Mouse (Mus musculus): ENCODE results near the gene S100z.

S100z gene

DNA sequence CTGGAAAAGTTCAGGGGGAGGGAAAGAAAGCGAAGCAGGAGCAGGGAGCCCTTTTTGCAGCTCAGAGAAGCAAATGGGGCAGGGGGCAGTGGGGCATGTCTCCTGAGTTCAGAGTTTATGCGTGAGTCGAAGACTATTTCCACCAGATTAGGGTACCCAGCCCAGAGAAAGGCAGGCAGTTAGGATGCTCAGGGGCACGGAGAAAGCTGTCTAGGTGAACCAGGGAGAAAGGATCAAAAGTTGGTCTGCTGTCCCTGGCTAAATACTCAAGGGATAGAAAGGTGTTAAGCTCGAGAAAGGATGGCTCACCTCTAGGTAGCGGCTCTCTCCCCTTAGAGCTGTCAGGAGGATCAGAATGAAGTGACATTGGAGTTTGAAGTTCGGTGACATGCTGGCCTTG is 34.2 kb downstream of the S100z start:
- no peak for DNase-seq

DNA sequence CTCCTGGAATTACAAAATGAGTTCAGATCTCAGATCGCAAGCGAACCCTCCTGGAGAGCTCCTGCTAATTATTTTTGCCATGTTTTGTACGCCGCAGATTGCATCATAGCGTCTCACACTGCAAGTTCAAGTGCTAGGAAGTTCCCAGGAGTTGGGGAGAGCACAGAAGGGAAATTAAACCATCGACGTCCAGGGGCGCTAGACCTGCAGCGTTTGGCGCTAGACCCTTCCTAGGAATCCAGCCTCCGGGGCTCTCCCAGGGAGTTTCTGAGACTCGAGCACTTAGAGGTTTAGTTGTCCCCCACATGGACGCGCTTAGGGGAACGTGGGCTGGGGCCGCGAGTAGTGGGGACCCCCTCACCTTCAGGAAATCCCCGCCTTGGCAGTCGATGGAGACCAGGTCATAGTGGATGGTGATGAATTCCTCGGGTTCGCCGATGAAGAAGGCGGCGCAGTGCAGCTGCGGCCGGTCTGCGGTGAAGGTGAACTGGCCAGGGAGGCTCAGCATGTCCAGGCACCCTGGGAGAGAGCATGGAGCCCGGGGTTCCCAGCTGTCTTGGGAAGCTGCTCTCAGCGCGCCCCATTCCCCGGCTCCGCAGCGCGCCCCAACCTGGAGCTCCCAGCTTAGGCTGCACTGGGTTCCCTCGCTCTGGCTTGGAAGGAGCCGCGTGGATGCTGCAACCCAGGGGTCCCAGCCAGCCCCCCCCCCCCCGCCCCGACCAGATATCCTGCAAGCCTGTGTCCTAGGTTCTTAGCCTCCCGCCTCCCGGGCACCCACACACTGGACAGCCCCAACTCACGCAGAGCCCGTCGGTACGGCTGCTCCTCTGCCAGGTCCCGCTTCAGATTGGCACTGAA is 34.9 kb downstream of the S100z start:
- peak; percentile 23 for DNase-seq

DNA sequence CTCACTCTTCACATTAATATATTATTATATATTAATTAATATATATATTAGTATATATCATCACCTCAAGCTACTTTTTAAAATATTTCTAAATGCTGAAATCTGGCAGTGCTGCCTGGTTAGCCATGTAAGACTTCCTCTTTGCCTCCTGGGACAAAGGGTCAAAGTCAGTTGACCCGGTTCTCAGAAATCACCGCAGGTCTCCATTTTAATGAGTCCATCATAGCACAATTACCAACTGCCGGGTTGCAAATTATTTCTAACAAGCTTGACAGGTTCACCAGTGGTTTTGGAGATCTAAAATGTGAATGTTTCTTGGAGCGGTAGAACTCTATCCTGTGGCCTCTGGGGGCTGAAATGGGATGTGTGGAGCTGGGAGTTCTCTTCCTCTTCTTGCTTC is 35.6 kb downstream of the S100z start:
- DNase-seq: no peak

DNA sequence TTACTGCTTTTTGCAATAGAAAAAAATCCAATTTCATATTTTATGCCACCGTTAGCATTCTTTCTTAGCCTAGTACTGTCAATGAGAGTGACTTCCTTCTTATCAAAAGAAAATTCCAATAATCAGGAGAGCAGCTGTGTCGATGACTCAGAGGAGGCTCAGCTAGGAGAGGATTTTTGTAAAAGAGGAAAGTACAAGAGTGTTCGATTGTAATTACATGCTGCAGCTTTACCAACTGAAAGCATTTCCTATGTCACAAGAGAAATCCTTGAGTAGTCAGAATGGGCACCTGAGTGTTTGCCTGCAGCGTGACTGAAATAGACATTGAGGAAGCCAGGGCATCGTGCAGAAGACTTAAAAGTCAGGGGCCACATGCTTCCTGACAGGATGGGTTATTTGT is 39.0 kb downstream of the S100z start:
- DNase-seq: no peak

DNA sequence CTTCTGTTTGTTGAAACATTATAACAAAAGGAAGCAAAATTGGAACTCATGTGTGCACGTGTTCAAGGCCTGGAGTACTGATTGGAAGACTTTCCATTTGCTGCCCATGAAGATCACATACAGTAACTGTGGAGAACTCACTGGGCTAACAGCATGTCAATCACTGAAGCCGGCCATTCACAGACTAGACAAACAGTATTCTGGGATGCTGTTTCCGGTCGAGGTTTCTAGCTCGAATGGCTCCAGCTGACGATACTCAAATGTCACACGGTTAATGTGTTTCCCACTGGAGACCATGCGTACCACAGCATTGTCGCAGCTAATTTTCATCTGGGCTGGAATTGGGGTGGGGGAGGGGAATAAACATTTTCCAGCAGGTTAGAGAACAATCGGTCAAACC is 46.8 kb downstream of the S100z start:
- DNase-seq: no peak

DNA sequence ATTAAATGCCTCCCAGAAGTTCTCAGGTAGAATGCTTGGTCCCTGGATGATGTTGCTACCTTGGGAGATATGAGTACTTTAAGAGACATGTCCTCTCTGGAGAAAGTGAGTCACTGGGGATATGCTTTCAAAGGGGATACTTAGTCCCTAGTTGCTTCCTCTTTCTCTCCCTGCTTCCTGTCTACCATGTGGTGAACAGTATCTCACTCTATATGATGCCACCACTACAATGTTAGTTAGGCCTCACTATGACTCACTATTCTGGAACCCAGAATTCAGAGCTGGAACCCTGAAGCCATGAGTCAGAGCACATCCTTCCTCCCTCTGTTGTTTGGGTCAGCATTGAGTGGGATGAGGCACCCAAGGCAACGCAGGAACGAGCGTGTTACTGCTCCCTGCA is 51.0 kb downstream of the S100z start:
- no peak for DNase-seq
